9 mouse cellular contexts compared by ENCODE assay signal in the genomic region with DNA sequence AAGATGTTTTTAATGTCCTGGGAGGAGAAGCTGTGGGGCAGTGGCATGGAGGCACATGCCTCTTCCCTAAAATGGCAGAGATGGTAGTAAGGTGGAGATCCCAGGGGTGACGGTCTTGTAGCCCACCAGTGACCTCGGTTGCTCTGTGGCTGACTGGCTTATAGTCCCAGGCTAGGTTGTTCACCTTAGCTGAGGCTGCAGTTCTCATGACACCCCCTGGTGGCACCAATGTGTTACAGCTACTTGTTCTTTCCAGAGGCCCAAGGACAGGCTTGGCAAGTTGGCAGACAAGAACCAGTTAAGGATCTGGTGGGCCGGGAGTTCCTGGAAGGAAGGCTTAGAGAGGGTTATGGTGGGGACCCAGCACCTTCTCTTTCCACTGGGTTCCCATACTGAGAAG. TPM values are rescaled to one million over a fixed set of nuclear protein-coding genes. Genes with fewer than 3 reads are reported as not detected.
A peak's percentile ranks its signal among the peaks of the same experiment; 100 is the strongest.
DNase-seq lines count a peak whose midpoint lies in the region; ATAC-seq and TF ChIP-seq lines count a peak whose summit lies in the region.
"Had no signal": no experiment of that assay in that cellular context is flagged by ENCODE, and none has a peak within 500 bp of the region (broad histone marks: within the 10 kb centered on the region; RNA-seq: fewer than 3 reads in every experiment).

No protein-coding gene starts in this region.

- intact Hi-C loops in left cerebral cortex, postnatal 36 days (cut with DNase I): loop anchor here (5.0 kb wide), 2 partner anchors 104 to 179 kb away; no protein-coding TSS in a partner anchor

- DNase-seq in layer of hippocampus, adult 11-12 months (ENCODE audit: low spot score): peak; percentile 79
- DNase-seq in layer of hippocampus, adult 9-10 months (ENCODE audit: low spot score): no peak
- DNase-seq in cerebellum, adult 11 months: peak; percentile 79
- DNase-seq in forebrain, postnatal 0 days: peak; percentile 80
- peak; percentile 80 for DNase-seq in hindbrain, postnatal 0 days (ENCODE audit: low spot score)
- peak; percentile 68 to 73 for DNase-seq in left cerebral cortex, postnatal 36 days (ENCODE audit: low spot score in 2 of 2)
- DNase-seq in splenic B cell, adult 2 months (ENCODE audit: low read depth, low spot score): peak; percentile 72

- H3K4me1 ChIP-seq in forebrain, postnatal 0 days (ENCODE audit: insufficient read depth): no peaks in the 10 kb centered on the region
- no peaks in the 10 kb centered on the region for H3K4me1 ChIP-seq in hindbrain, postnatal 0 days (ENCODE audit: insufficient read depth, low read length)
- 0 out of 2 replicates have a peak, but pooled peaks cover 3% of the 10 kb centered on the region for H3K4me1 ChIP-seq in midbrain, embryonic 16.5 days (ENCODE audit: control insufficient read depth, insufficient read depth, low read length)

- H3K4me3 ChIP-seq in forebrain, postnatal 0 days (ENCODE audit: low read depth, low read length): no peak overlapping the region
- no peak overlapping the region for H3K4me3 ChIP-seq in hindbrain, postnatal 0 days (ENCODE audit: low read length)
- H3K4me3 ChIP-seq in midbrain, embryonic 16.5 days (ENCODE audit: low read depth, low read length): no peak overlapping the region
- H3K4me3 ChIP-seq: lung, embryonic 15.5 days had no signal

- no peaks in the 10 kb centered on the region for H3K27me3 ChIP-seq in forebrain, postnatal 0 days (ENCODE audit: insufficient read depth, low read length)
- H3K27me3 ChIP-seq in hindbrain, postnatal 0 days (ENCODE audit: insufficient read depth, low read length): no peaks in the 10 kb centered on the region
- H3K27me3 ChIP-seq in midbrain, embryonic 16.5 days (ENCODE audit: control insufficient read depth, insufficient read depth, low read depth, low read length): no peaks in the 10 kb centered on the region
- no peaks in the 10 kb centered on the region for H3K27me3 ChIP-seq in splenic B cell, adult 2 months (ENCODE audit: control insufficient read depth, insufficient read depth, low read length, poor library complexity, severe bottlenecking)
- H3K27me3 ChIP-seq: lung, embryonic 15.5 days had no signal

- H3K9me3 ChIP-seq in forebrain, postnatal 0 days (ENCODE audit: low read length): no peaks in the 10 kb centered on the region
- H3K9me3 ChIP-seq in hindbrain, postnatal 0 days (ENCODE audit: low read length): no peaks in the 10 kb centered on the region
- H3K9me3 ChIP-seq in midbrain, embryonic 16.5 days (replicated peaks; ENCODE audit: control insufficient read depth, low read length, poor library complexity, severe bottlenecking): no peaks in the 10 kb centered on the region
- H3K9me3 ChIP-seq: lung, embryonic 15.5 days had no signal

- 24% methylated on average over 3 of the region's 3 CpGs for WGBS in forebrain, postnatal 0 days
- WGBS in hindbrain, postnatal 0 days: 26% methylated on average over 3 of the region's 3 CpGs
- 42% methylated on average over 3 of the region's 3 CpGs for WGBS in midbrain, embryonic 16.5 days

- no peak overlapping the region for H3K4me2 ChIP-seq in forebrain, postnatal 0 days (ENCODE audit: low read depth)
- H3K4me2 ChIP-seq in hindbrain, postnatal 0 days (ENCODE audit: low read depth, low read length): no peak overlapping the region
- no peak overlapping the region for H3K4me2 ChIP-seq in midbrain, embryonic 16.5 days (ENCODE audit: low read length)

- TF ChIP-seq CTCF in forebrain, postnatal 0 days (IDR thresholded peaks at IDR 0.05; ENCODE audit: low read depth): peak; percentile 90
- peak; percentile 93 for TF ChIP-seq CTCF in hindbrain, postnatal 0 days (IDR thresholded peaks at IDR 0.05; ENCODE audit: low read depth)

- no peak overlapping the region for H3K27ac ChIP-seq in forebrain, postnatal 0 days (ENCODE audit: low read depth, low read length)
- no peak overlapping the region for H3K27ac ChIP-seq in hindbrain, postnatal 0 days
- no peak overlapping the region for H3K27ac ChIP-seq in midbrain, embryonic 16.5 days (ENCODE audit: low read length)

- H3K36me3 ChIP-seq in forebrain, postnatal 0 days (ENCODE audit: insufficient read depth): peaks cover 15% of the 10 kb centered on the region
- H3K36me3 ChIP-seq in hindbrain, postnatal 0 days (ENCODE audit: insufficient read depth, low read length): peaks cover 2% of the 10 kb centered on the region; the same call in 1 of the 2 replicates
- H3K36me3 ChIP-seq in midbrain, embryonic 16.5 days (ENCODE audit: control insufficient read depth, insufficient read depth, low read length): peaks cover 4% of the 10 kb centered on the region; the same call in 1 of the 2 replicates
- no peaks in the 10 kb centered on the region for H3K36me3 ChIP-seq in splenic B cell, adult 2 months (ENCODE audit: control insufficient read depth, insufficient read depth, low read length, poor library complexity, severe bottlenecking)
- H3K36me3 ChIP-seq: lung, embryonic 15.5 days had no signal

- peak; percentile 42 for ATAC-seq in forebrain, postnatal 0 days
- ATAC-seq in hindbrain, postnatal 0 days: peak; percentile 25; the same call in 1 of the 2 replicates
- peak; percentile 15; the same call in 1 of the 2 replicates for ATAC-seq in midbrain, embryonic 16.5 days

- no peak overlapping the region for H3K9ac ChIP-seq in forebrain, postnatal 0 days
- no peak overlapping the region for H3K9ac ChIP-seq in hindbrain, postnatal 0 days (replicated peaks; ENCODE audit: low read length)
- H3K9ac ChIP-seq in midbrain, embryonic 16.5 days (ENCODE audit: low read depth, low read length): no peak overlapping the region
- H3K9ac ChIP-seq: lung, embryonic 15.5 days had no signal

RNA-seq across cellular contexts. Expression of a gene that starts 21.4 kb away (rescaled TPM):
- total RNA-seq in forebrain, postnatal 0 days (2014; rRNA removed): 6.5 and 7.7 TPM in 2 replicates
- 1.1 and 2.5 TPM in 2 replicates for polyA plus RNA-seq in forebrain, postnatal 0 days (2015; fragmentation: Nextera tagmentation; extraction: Ambion mirVana)
- total RNA-seq in hindbrain, postnatal 0 days (2014; rRNA removed): 6.5 and 6.8 TPM in 2 replicates
- 2.0 and 2.1 TPM in 2 replicates for polyA plus RNA-seq in hindbrain, postnatal 0 days (2015; fragmentation: Nextera tagmentation; extraction: Ambion mirVana)
- total RNA-seq in left cerebral cortex, postnatal 36 days (2021): 10 to 100 TPM; 16.3 to 21.2 TPM
- polyA plus RNA-seq in midbrain, embryonic 16.5 days (2015; fragmentation: Nextera tagmentation; extraction: Ambion mirVana): 1.9 and 2.0 TPM in 2 replicates

RNA-seq across cellular contexts. Expression of a gene that starts 46.8 kb away (rescaled TPM):
- 3.5 and 5.1 TPM in 2 replicates for total RNA-seq in forebrain, postnatal 0 days (2014; rRNA removed)
- 4.4 and 6.0 TPM in 2 replicates for polyA plus RNA-seq in forebrain, postnatal 0 days (2015; fragmentation: Nextera tagmentation; extraction: Ambion mirVana)
- total RNA-seq in hindbrain, postnatal 0 days (2014; rRNA removed): 4.0 and 5.4 TPM in 2 replicates
- 2.3 and 2.9 TPM in 2 replicates for polyA plus RNA-seq in hindbrain, postnatal 0 days (2015; fragmentation: Nextera tagmentation; extraction: Ambion mirVana)
- 1 to 10 TPM in 1 of 2 experiments, under 1 TPM in 1; 0.86 to 1.2 TPM for total RNA-seq in left cerebral cortex, postnatal 36 days (2021)
- 3.6 and 5.9 TPM in 2 replicates for polyA plus RNA-seq in midbrain, embryonic 16.5 days (2015; fragmentation: Nextera tagmentation; extraction: Ambion mirVana)

RNA-seq across cellular contexts. Expression of a gene that starts 47.0 kb away (rescaled TPM):
- total RNA-seq in forebrain, postnatal 0 days (2014; rRNA removed): 91.6 and 110 TPM in 2 replicates
- polyA plus RNA-seq in forebrain, postnatal 0 days (2015; fragmentation: Nextera tagmentation; extraction: Ambion mirVana): 14.9 and 19.2 TPM in 2 replicates
- 93.4 and 114 TPM in 2 replicates for total RNA-seq in hindbrain, postnatal 0 days (2014; rRNA removed)
- polyA plus RNA-seq in hindbrain, postnatal 0 days (2015; fragmentation: Nextera tagmentation; extraction: Ambion mirVana): 11.9 and 17.4 TPM in 2 replicates
- 100 to 1,000 TPM; 331 to 365 TPM for total RNA-seq in left cerebral cortex, postnatal 36 days (2021)
- polyA plus RNA-seq in midbrain, embryonic 16.5 days (2015; fragmentation: Nextera tagmentation; extraction: Ambion mirVana): 13.6 and 15.5 TPM in 2 replicates
